Mouse (Mus musculus) kidney, adult 11 months (tissue): Measurements from ENCODE around the gene Mrpl22.
A peak's percentile ranks its signal among the peaks of the same experiment; 100 is the strongest.
"Not testable (repeated sequence)": the region's sequence is repeated elsewhere in the genome, so short reads cannot be mapped to it uniquely, and the experiment has no call there.

ENCODE experiments used
- DNase-seq: peaks from one replicate; pipeline ENCODE4 v3.0.0; 2022

Gene Mrpl22

DNA sequence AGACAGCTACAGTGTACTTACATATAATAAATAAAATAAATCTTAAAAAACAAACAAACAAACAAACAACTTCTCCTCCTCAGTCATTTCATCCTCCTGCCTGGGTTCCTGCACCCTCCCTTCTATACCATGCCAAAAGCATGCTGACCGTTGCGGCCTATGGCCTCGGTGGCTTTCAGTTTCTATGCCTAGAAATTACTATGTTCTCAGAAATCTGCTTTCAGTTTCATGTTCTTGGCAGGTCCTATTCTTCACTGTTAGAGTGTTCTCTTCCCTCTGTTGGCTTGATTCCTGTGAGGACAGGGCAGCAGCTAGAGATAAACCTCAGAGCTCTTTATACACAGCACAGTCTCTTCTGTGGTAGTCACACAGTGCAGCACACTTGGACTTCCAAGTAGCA is 12.1 kb downstream of the Mrpl22 start:
- no peak for DNase-seq

DNA sequence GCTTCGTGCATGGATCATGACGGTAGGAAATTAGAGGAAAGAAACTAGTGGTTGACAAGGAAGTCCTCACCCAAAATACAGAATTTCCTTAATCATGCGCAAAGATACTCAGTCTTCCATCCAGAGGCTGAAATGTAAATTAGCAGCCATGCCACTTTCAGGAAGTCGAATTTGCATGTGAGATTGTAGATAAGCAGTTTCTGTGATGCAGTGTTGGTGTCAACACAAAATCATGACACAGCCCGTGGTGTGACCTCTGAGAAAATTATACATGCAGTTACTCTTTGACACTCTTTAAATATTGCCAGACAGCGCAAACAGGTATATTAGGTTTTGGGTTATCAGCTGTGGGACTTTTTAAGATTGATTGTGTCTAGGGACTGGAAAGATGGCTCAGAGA is 18.2 kb downstream of the Mrpl22 start:
- no peak for DNase-seq

- no peak for DNase-seq
Observed at GRCm38 (mm10) chr11:58193326-58193725, 21.9 kb downstream of the Mrpl22 start.

GRCm38 (mm10) chr11:58193860-58194520 is 22.5 kb downstream of the Mrpl22 start:
- DNase-seq, result no peak

DNA sequence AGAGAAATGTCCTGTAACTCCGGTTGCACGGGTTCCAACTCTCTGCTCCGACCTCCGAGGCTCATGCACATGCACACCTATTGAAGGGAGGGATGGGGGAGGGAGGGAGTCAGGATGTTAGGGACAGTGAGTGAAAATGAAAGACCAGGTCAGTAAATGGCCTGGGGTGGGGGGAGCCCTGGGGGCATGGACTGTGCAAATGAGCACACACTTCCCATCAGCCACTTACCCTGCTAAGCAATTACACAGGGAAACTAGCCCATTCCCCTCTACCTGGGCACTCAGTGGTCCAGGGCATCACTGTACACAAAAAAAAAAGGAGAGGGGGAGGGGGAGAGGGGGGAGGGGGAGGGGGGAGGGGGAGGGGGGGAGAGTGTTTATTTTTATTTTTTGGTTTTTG is 27.2 kb downstream of the Mrpl22 start:
- DNase-seq, result no peak

GRCm38 (mm10) chr11:58199229-58200037 is 28.0 kb downstream of the Mrpl22 start, which contains the start of the genes Igtp and Irgm2:
Gene Igtp (plus strand): TSS chr11:58199556.
Gene Irgm2 (plus strand): TSS chr11:58199618.
- DNase-seq, result peak; percentile 79

- DNase-seq, result no peak
Observed at GRCm38 (mm10) chr11:58200226-58200625, 28.8 kb downstream of the Mrpl22 start.

DNA sequence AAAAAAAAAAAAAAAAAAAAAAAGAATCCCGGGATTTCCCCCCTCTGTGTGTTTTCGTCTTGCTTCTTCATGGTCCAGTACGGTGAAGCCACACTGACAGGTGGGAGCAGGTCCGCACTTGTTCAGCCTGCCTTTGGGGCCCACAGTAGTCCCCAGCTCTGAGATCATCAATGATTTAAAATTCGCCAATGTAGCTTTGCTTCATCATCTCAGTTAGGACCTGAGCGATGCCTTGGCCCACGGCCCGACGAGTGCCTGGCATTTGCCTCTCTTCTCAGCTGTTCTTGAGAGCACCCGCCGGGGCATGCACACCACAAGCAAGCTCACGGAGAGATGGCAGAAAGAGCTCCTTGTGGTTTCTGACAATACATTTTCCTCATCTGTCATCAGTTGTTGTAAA is 29.6 kb downstream of the Mrpl22 start:
- DNase-seq, result no peak

DNA sequence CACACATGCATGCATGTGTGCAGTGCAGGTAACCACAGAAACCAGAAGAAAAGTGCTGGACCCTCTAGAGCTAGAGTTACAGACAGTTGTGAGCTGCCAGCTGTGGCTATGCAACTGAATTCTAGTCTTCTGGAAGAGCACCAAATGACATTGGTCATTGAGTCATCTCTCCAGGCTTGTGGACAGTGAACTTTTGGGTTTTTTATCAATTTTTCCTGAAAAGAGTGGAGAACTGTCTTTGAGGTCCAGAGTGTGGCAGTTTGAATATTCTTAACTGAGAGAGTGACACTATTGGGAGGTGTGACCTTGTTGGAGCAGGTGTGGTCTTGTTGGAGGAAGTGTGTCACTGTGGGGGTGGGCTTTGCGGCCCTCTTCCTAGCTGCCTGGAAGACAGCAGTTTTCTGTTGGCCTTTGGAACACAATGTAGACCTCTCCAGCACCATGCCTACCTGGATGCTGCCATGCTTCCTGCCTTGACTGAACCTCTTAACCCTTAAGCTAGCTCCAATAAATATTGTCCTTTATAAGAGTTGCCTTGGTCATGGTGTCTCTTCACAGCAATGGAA is 38.9 kb downstream of the Mrpl22 start:
- no peak for DNase-seq

DNA sequence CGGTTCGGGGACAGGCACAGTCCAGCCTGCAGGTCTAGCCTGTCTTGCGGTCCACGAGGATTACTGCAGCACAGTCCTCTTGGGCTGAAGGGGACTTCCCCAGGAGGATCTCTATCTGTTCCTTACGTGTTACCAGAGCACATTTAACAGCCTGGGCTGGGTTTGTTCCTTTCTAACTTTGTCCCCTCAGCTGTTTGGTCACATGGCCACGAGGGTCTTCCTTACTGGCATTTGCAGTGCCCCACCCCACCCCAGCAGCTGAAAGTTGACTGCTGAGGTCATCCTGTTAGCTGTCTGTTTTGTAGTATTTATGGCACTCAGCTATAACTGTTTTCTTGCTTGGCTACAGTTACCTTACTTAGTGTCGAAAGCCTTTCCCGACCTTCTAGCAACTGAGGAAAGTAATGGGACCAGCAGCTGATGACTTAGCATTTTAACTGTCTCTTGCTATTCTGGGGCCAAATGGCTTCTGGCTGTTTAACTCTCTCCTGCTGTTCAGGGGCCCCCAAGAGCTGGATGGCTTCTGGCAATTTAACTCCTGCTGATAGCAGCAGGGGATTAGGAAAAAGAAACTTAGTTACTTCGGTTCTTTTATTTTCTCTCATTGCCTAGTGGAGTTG is 39.7 kb downstream of the Mrpl22 start:
- no peak for DNase-seq

GRCm38 (mm10) chr11:58211682-58212067 is 40.2 kb downstream of the Mrpl22 start:
- DNase-seq, result no peak

DNA sequence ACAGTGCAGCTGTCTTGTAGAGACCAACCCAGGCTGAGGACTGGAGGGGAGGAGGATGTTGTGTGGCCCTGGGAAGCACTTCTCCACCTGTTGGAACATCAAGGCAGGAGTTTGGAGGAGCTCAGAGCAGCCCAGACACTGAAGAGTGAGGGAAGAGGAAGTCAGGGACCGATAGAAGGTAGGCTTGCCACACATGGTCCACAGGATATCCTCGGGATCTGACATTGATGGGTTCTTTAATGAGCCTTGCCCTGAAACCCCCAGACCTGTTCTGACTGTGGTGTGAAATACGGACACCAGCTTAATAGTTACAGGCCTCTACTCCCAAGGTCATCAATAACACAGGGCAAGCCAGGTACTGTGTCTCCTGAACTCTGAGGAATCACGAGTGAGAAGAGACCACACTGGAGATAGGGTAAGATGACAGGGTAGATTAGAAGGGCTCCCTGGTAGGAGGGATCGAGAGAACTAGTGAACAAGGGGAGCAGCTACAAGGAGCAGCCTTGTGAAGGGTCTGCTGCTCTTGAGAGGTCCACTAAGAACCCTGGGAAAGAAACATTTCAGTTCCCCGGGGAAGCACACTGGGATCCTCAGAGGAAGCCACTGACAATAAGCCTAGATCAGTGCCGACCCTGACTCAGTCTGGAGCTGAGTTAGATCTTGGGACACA is 42.3 kb downstream of the Mrpl22 start:
- DNase-seq, result no peak

GRCm38 (mm10) chr11:58214391-58215048 is 43.1 kb downstream of the Mrpl22 start:
- peak; percentile 94 for DNase-seq

DNA sequence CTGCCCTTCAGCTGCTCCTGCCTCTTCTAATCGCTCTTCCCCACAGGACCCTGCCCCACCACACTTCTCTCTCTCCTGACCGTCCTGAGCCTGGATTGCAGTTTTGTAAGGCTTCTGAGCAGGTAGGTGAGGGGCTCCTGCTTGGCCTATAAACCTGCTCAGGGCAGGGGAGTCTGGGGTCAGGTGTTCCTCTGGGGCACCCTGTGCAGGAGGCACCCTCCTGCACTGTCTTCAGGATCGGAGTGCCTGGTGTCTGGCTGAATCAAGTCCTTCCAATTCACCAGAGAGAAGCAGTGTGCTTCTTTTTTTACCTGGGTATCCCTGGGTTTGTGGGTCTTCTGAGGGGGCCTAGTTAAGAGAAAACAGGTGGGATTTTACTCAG is 43.6 kb downstream of the Mrpl22 start:
- not testable (repeated sequence) for DNase-seq

DNA sequence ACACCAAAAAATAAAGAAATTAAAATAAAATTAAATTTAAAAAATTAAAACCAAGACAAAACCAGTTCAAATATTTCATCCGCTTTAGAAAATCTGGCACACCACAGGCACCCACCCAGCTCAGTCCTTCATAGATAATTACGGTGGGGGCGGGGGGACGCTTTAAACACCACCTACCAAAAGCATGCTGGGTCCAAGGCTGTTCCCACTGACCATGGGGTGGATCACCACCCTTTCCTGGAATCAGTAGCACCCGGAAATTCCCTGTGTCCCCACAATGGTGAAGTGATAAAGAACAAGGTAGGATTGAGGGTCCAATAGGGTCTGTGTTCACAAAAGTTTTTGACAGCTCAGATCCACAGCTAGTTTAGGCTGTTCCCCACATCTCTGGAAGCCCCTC is 44.4 kb downstream of the Mrpl22 start:
- no peak for DNase-seq

- no peak for DNase-seq
Observed at GRCm38 (mm10) chr11:58216823-58217222, 45.4 kb downstream of the Mrpl22 start.

DNA sequence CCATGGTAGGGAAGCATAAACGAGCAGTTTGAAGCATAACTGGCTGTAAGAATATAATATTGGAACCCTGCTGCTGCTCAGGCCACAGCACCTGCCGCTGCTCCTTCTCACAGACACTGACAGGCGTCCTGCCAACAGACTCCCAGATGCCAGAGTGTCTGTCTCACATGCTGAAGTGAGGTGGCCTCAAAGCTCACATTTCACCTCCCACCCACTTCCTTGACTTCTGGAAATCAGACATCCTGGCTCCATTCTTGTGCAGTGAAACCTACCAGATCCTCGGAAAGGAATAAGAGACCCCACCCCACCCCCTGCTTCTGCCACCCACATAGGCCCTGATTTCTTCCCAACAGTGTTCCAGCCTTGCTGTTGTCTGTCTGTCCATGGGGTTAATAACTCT is 52.3 kb downstream of the Mrpl22 start:
- DNase-seq, result no peak

DNA sequence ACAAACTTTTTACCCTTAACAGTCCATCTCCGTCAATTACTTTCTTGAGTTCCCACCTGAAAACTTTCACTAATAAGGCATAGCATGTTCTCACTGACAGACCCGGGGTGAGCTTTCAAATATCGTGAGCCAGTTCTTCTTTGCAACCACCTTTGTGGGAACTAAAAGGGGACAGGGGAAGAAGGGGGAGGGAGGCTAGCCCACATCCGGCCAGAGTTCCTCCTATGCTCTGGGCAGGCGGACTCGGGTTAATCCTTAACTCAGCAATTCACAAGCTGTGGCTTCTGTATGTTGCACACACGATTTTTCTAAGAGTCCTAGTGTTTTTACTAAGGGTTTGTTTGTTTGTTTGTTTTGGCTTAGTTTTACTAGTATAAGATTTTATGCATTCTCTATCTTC is 52.9 kb downstream of the Mrpl22 start:
- peak; percentile 72 for DNase-seq

DNA sequence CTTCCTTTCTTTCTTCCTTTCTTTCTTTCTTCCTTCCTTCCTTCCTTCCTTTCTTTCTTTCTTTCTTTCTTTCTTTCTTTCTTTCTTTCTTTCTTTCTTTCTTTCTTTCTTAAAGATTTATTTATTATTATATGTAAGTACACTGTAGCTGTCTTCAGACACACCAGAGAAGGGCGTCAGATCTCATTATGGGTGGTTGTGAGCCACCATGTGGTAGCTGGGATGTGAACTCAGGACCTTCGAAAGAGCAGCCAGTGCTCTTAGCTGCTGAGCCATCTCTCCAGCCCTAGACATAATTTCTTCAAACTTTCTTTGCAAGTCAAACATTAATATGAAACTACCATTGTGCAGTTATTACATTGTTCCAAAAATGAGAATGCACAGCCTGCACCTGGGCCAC is 53.4 kb downstream of the Mrpl22 start:
- DNase-seq, result not testable (repeated sequence)

DNA sequence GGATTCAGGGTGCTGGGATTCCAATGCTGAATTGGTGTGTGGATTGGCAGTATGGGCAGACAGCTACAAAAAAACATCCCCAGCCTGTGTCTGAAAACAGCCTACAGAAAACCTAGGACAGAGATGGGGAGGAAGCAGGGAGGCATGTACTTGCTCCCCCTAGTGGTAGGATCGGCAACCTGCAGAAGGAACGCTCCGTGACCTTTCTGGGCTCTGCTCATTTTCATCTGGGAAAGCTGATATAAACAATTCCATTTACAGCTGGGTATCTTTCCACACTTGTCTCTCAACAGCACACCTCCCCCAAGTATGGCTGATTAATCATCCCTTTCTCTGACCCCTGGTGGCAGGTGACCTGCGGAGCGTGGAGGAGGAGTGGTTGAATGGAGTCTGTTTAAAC is 54.2 kb downstream of the Mrpl22 start:
- DNase-seq, result peak; percentile 78

GRCm38 (mm10) chr11:58226425-58226824 is 55.0 kb downstream of the Mrpl22 start:
- no peak for DNase-seq

GRCm38 (mm10) chr11:58228021-58228420 is 56.6 kb downstream of the Mrpl22 start:
- DNase-seq, result not testable (repeated sequence)
